Mouse (Mus musculus) hindbrain, embryonic 14.5 days (tissue): ENCODE measurements around the gene Arid5b. TPM values are rescaled to one million over a fixed set of nuclear protein-coding genes. Genes with fewer than 3 reads are reported as not detected.

Experiments used
- ATAC-seq: fragments of 200-750 bp; cut with Nextera tagmentation; 2 replicates; pipeline ENCODE4 v1.8.0; 2017; ENCODE audit warnings: moderate number of reproducible peaks, mild to moderate bottlenecking, moderate TSS enrichment, moderate library complexity; ENCODE audit not compliant: low FRiP score
- DNase-seq: peaks from one replicate; pipeline ENCODE4 v3.0.0-alpha.2; 2015; ENCODE audit warnings: low spot score
- H3K27ac ChIP-seq: fragments of 300-500 bp; sonication (generic); 2 replicates; pipeline ENCODE4 v1.5.1; 2014; ENCODE audit warnings: mild to moderate bottlenecking, moderate library complexity
- H3K27me3 ChIP-seq: fragments of 300-500 bp; sonication (generic); 2 replicates; pipeline ENCODE4 v1.6.1; 2014; ENCODE audit warnings: mild to moderate bottlenecking, low read length, mixed read lengths; ENCODE audit not compliant: control insufficient read depth, insufficient read depth
- H3K36me3 ChIP-seq: fragments of 300-500 bp; sonication (generic); replicated peaks from 2 replicates; pipeline ENCODE4 v1.6.1; 2014; ENCODE audit not compliant: control insufficient read depth, insufficient read depth
- H3K4me1 ChIP-seq: fragments of 300-500 bp; sonication (generic); replicated peaks from 2 replicates; pipeline ENCODE4 v1.6.1; 2014; ENCODE audit warnings: antibody characterized with exemption, low read length, mixed read lengths; ENCODE audit not compliant: control insufficient read depth, insufficient read depth
- H3K4me2 ChIP-seq: fragments of 300-500 bp; sonication (generic); replicated peaks from 2 replicates; pipeline ENCODE4 v1.6.1; 2014; ENCODE audit warnings: mild to moderate bottlenecking, moderate library complexity
- H3K4me3 ChIP-seq: fragments of 300-500 bp; sonication (generic); replicated peaks from 2 replicates; pipeline ENCODE4 v1.5.1; 2014; ENCODE audit warnings: mild to moderate bottlenecking, low read length
- H3K9ac ChIP-seq: fragments of 300-500 bp; sonication (generic); 2 replicates; pipeline ENCODE4 v1.6.1; 2014
- H3K9me3 ChIP-seq: fragments of 300-500 bp; sonication (generic); 2 replicates; pipeline ENCODE4 v1.6.1; 2016; ENCODE audit warnings: low read length; ENCODE audit not compliant: control insufficient read depth
- WGBS: fragments of 180-500 bp; shearing (Covaris S2); extraction: QIAGEN DNeasy Blood & Tissue Kit; methylation state at CpG from one replicate; pipeline ENCODE4 v1.1.7; 2014; 5-methylcytosine and 5-hydroxymethylcytosine counted together
- polyA plus RNA-seq: library from polyadenylated mRNA; unstranded; fragments of >200 nt; fragmentation: Nextera tagmentation; extraction: Ambion mirVana; gene quantifications from 2 replicates; pipeline ENCODE4 v1.2.1, GENCODE M21; 2014

The Arid5b gene
- polyA plus RNA-seq, 1 experiment from 2014 or later, result 21.0 TPM

GRCm38 (mm10) chr10:68124985-68125384 lies 153.6 kb downstream of the Arid5b start:
- ATAC-seq (no peak), DNase-seq (no peak)
- Histone ChIP-seq H3K27me3 (no peaks in the 10 kb centered on the region), H3K9me3 (no peaks in the 10 kb centered on the region), H3K9ac (no peak overlapping the region), H3K27ac (no peak overlapping the region), H3K4me2 (no peak overlapping the region), H3K4me1 (no peaks in the 10 kb centered on the region), H3K4me3 (no peak overlapping the region), H3K36me3 (no peaks in the 10 kb centered on the region)
- 94% methylated on average over 2 of the region's 2 CpGs for WGBS

DNA sequence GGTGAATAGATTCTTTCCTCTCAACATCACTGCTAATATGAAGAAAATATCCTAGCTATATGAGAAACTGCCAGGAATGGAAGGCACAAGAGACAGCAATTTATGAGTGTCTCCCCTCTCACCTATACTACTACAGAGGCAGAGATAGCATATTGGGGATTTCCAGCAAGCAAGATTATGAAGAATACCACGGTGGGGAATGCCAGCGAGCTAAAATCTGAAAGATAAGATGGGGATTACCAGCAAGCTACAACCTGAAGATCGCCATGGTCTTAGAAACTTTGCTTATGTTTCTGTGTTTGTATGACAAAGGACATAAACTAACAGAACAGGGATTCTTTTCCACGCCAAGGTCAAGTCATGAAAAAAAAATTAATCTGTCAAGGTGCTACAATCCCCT lies 155.1 kb downstream of the Arid5b start:
- Histone ChIP-seq H3K9ac (no peak overlapping the region), H3K4me3 (no peak overlapping the region), H3K9me3 (no peaks in the 10 kb centered on the region), H3K36me3 (no peaks in the 10 kb centered on the region), H3K27ac (no peak overlapping the region), H3K4me1 (no peaks in the 10 kb centered on the region), H3K27me3 (no peaks in the 10 kb centered on the region), H3K4me2 (no peak overlapping the region)
- 91% methylated on average over 4 of the region's 4 CpGs for WGBS
- ATAC-seq (no peak), DNase-seq (no peak)

GRCm38 (mm10) chr10:68121960-68122359 lies 156.6 kb downstream of the Arid5b start:
- Histone ChIP-seq H3K27ac (no peak overlapping the region), H3K4me2 (no peak overlapping the region), H3K9ac (no peak overlapping the region), H3K4me1 (no peaks in the 10 kb centered on the region), H3K4me3 (no peak overlapping the region), H3K36me3 (no peaks in the 10 kb centered on the region), H3K27me3 (no peaks in the 10 kb centered on the region), H3K9me3 (no peaks in the 10 kb centered on the region)
- 93% methylated on average over 4 of the region's 4 CpGs for WGBS
- no peak for ATAC-seq
- no peak for DNase-seq

GRCm38 (mm10) chr10:68121251-68121650 lies 157.3 kb downstream of the Arid5b start:
- ATAC-seq, result no peak
- H3K9me3 ChIP-seq, result no peaks in the 10 kb centered on the region
- WGBS, result 86% methylated on average over 2 of the region's 2 CpGs
- H3K27me3 ChIP-seq, result no peaks in the 10 kb centered on the region
- no peaks in the 10 kb centered on the region for H3K4me1 ChIP-seq
- no peak overlapping the region for H3K9ac ChIP-seq
- no peak overlapping the region for H3K27ac ChIP-seq
- DNase-seq, result no peak
- no peak overlapping the region for H3K4me3 ChIP-seq
- H3K36me3 ChIP-seq, result no peaks in the 10 kb centered on the region
- H3K4me2 ChIP-seq, result no peak overlapping the region

DNA sequence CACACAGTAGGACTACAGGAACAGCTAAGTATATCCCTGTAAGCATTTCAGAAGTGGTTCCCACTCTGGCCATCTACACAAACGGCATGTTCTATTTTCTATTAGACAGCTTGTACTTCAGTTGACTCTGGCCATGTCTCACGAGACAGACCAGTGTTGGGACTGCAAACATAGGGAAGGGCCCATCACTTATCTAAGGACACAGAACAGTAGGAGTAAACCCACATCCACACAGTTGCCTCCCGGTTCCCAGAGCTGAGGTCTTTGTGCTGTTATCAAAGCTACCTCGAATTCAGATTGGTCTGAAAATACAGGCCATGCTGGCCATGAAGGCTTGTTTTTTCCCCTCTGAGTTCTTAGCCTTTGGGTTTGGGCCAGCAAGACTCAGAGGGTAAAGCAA lies 158.5 kb downstream of the Arid5b start:
- Histone ChIP-seq H3K9ac (no peak overlapping the region), H3K36me3 (no peaks in the 10 kb centered on the region), H3K27me3 (no peaks in the 10 kb centered on the region), H3K27ac (no peak overlapping the region), H3K4me3 (no peak overlapping the region), H3K4me2 (no peak overlapping the region), H3K4me1 (no peaks in the 10 kb centered on the region), H3K9me3 (no peaks in the 10 kb centered on the region)
- 96% methylated on average over 4 of the region's 4 CpGs for WGBS
- no peak for ATAC-seq
- no peak for DNase-seq

DNA sequence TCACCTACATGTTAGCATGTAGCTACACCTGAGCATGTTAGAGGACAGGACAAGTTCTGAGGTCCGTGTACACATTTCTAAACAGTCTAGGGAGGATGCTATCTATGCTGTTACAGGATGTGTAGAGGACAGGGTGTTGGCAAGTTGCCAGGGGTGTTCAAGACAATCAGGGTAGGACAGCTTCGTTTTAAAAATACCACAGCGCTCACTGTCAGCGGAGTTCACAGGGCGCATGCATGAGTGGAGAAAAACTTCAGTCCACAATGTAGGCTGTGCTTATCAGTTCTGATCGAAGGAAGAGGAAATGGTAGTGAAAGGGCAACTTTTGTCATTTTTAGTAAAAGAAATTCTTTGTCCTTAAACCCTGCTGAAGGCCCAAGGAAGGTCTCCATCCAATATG lies 159.3 kb downstream of the Arid5b start:
- no peak overlapping the region for H3K4me3 ChIP-seq
- H3K9me3 ChIP-seq, result no peaks in the 10 kb centered on the region
- DNase-seq (no peak), ATAC-seq (no peak)
- H3K27me3 ChIP-seq, result no peaks in the 10 kb centered on the region
- H3K4me1 ChIP-seq, result no peaks in the 10 kb centered on the region
- H3K4me2 ChIP-seq, result no peak overlapping the region
- WGBS, result 80% methylated on average over 6 of the region's 6 CpGs
- no peak overlapping the region for H3K9ac ChIP-seq
- no peak overlapping the region for H3K27ac ChIP-seq
- H3K36me3 ChIP-seq, result no peaks in the 10 kb centered on the region

GRCm38 (mm10) chr10:68114955-68115354 lies 163.6 kb downstream of the Arid5b start:
- Histone ChIP-seq H3K9me3 (no peaks in the 10 kb centered on the region), H3K27me3 (no peaks in the 10 kb centered on the region), H3K4me1 (peaks cover 16% of the 10 kb centered on the region; the same call in 1 of the 2 replicates), H3K27ac (no peak overlapping the region), H3K9ac (no peak overlapping the region), H3K36me3 (no peaks in the 10 kb centered on the region), H3K4me2 (no peak overlapping the region), H3K4me3 (no peak overlapping the region)
- ATAC-seq (no peak), DNase-seq (no peak)
- WGBS, result 85% methylated on average over 3 of the region's 3 CpGs

GRCm38 (mm10) chr10:68113645-68114044 lies 164.9 kb downstream of the Arid5b start:
- Histone ChIP-seq H3K4me1 (peaks cover 16% of the 10 kb centered on the region; the same call in 1 of the 2 replicates), H3K27me3 (no peaks in the 10 kb centered on the region), H3K9ac (0 out of 2 replicates have a peak overlapping the region, but pooled peaks have one; percentile 10), H3K36me3 (no peaks in the 10 kb centered on the region), H3K4me2 (0 out of 2 replicates have a peak overlapping the region, but pooled peaks have one; percentile 2), H3K4me3 (no peak overlapping the region), H3K27ac (peak overlapping the region; percentile 71), H3K9me3 (no peaks in the 10 kb centered on the region)
- ATAC-seq (0 out of 2 replicates have a peak, but pooled peaks have one; percentile 10), DNase-seq (no peak)
- WGBS, result 80% methylated on average over 5 of the region's 5 CpGs

GRCm38 (mm10) chr10:68112983-68113382 lies 165.6 kb downstream of the Arid5b start:
- no peaks in the 10 kb centered on the region for H3K36me3 ChIP-seq
- peaks cover 16% of the 10 kb centered on the region; the same call in 1 of the 2 replicates for H3K4me1 ChIP-seq
- no peak overlapping the region for H3K4me3 ChIP-seq
- no peaks in the 10 kb centered on the region for H3K27me3 ChIP-seq
- H3K4me2 ChIP-seq, result peak overlapping the region; percentile 2
- H3K9me3 ChIP-seq, result no peaks in the 10 kb centered on the region
- peak; percentile 60 for DNase-seq
- H3K9ac ChIP-seq, result 0 out of 2 replicates have a peak overlapping the region, but pooled peaks have one; percentile 10
- WGBS, result 39% methylated on average over 8 of the region's 8 CpGs
- peak overlapping the region; percentile 71 for H3K27ac ChIP-seq
- ATAC-seq, result 0 out of 2 replicates have a peak, but pooled peaks have one; percentile 47

DNA sequence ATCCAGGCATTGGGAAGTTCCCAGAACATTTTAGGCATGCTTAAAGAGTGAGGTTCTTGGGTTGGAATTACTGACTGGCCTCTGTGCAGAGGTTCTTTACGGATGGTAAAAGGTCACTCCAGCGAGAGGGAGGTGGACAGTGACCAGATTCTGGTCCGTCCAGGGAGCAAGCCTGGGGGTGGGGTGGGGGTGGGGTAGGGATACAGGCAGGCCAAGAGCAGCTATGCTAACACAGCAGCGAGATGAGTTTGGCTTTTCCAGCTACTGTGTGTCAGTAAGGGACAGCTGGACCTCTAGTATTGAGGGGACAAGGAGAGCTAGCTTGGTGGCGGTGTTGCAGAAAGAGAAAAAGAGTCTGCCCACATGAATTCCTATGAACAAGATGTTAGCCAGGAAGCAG lies 167.9 kb downstream of the Arid5b start:
- ATAC-seq (no peak), DNase-seq (no peak)
- Histone ChIP-seq H3K4me3 (no peak overlapping the region), H3K4me2 (no peak overlapping the region), H3K36me3 (no peaks in the 10 kb centered on the region), H3K27ac (no peak overlapping the region), H3K27me3 (no peaks in the 10 kb centered on the region), H3K9ac (no peak overlapping the region), H3K9me3 (no peaks in the 10 kb centered on the region), H3K4me1 (peaks cover 35% of the 10 kb centered on the region)
- 62% methylated on average over 5 of the region's 5 CpGs for WGBS
